Mouse (Mus musculus): ENCODE measurements at regions not wholly inside any gene's neighbourhood (a gene's known extent, or its start where the extent isn't known, plus 50 kb on each side); places are given as distances from the start of the nearest gene placed in this dataset.

DNA sequence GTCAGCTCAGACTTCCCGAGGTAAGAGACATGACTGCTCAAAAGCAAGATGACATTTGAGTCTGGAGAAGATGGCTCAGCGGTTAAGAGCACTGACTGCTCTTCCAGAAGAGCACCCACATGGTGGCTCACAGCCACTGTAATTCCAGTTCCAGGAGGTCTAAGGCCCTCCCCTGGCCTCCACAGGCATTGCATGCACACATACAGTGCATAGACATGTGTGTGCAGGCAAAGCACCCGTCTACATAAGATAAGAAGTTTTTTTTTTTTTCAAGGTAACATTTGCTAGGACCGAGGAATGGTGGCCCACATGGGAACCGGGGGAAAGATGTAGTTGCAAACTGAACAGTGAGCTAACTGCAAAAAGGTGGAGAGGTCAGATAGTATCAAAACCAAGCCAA lies 139.3 kb downstream of the Katnal1 start:
- TF ChIP-seq GATA4 (IDR thresholded peaks at IDR 0.05; ENCODE audit: insufficient replicate concordance, low read length) = no peak

DNA sequence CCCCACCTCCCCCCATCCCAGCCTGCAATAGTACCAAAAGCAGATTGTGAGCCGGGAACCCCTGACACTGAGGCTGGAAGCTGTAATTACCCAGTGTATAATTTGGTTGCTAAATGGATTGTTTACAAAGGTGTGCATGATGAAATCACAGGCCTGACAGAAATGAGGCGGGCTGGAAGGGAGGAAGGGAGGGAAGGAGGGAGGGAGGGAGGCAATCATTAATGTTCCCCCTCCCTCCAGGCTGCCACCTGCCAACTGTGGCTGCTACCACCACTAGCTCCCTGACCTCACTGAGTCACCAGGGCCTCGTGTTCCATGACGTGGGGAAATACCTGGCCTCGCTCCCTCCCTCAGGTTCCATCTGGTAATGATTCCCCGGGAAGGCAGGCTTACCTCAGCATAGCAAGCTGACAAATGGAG lies 140.0 kb downstream of the Katnal1 start:
- TF ChIP-seq GATA4 (IDR thresholded peaks at IDR 0.05; ENCODE audit: insufficient replicate concordance, low read length) = peak; percentile 33; the same call in 1 of the 2 replicates

DNA sequence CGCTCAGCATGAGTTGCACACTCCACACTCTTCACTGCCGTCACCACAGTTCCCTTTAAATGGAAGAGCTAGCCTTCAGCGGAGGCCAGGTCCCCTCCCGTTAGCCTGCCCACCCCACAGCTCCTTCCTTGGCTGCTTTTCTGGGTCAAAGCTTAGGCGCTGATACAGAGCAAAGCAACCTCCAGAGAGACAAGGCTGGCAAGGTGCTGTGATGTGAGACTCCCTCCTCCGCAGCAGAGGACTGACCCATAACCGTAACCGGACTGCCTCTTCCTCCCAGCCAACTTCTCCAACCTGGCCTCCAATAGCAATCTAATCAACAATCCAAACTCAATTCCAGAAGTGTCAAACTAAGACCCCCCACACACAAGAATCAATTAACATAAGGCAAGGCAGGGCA lies 140.4 kb downstream of the Katnal1 start:
- no peak for TF ChIP-seq GATA4 (IDR thresholded peaks at IDR 0.05; ENCODE audit: insufficient replicate concordance, low read length)

DNA sequence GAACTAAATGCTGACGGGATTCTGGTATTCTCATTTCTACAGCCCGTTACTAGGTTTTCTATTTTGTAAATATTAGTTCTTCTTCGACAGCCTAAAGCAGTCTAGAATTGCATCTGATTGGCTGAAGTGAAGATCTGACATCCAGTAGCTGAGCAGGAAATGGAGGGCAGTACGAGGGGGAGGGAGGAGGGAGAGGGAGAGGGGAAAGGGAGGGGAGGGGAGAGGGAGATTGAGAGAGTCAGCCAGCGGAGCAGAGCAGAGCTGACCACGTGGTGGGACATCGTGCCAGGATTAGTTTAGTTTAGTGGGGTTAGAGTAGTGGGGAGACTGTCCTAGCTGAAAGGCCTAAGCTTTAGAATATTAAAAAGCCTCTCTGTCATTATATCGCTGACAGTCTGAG lies 141.8 kb downstream of the Katnal1 start:
- TF ChIP-seq GATA4 (IDR thresholded peaks at IDR 0.05; ENCODE audit: insufficient replicate concordance, low read length) = no peak

DNA sequence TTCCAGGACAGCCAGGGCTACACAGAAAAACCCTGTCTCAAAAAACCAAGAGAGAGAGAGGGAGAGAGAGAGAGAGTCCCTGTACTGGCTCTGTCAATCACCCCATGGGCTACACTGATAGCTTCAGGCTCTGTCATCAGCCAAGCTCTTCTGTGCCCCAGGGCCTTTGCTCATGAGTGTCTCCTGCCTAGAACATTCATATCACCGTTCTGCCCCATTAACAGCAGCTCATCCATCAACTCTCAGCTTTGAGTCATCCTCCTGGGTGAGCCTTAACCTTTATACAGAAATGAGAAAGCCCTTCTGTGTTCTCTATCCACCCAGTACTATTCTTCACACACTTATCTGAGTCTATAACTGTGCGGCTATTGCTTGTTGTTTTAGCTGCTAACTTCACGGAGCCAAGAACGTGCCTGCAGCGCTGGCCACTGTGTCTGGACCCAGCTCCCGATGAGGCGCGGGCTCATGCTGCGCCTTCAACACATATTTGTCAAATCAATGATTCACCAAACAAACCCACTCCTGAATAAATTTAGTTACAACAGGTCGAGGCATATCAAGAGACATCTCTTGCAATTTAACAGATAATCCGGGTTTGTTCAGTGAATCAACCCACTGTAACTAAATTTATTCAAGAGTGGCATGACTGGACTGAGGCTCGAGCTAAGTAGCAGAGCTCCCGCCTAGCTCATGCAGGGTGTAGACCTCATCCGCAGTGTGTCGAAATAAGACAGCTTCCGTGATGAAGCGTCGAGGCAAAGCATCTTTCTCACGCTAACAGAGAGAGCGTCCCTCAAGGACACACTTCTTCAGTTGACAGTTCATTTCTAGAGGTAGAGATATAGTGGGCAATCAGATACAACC lies 152.1 kb downstream of the Katnal1 start:
- TF ChIP-seq GATA4 (IDR thresholded peaks at IDR 0.05; ENCODE audit: insufficient replicate concordance, low read length) = no peak

DNA sequence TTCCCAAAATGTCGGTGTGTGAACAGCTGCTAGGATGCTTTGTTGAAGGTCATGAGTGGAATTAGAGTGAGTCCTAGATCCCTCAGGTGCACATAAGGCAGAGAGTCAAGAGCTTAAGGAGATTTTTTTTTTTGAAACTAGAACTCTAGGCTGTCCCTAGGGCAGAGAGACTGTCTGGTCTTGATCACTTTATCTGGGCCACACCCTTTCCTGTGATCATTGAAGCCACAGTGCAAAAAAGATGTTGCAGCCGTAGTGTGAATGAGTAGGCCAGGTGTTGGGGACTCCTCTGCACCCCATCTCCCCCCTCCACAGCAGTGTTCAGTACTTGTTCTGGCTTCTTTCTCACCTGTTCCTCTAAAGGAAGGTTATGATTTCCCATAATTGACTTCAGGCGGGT lies 153.9 kb downstream of the Katnal1 start:
- TF ChIP-seq GATA4 (IDR thresholded peaks at IDR 0.05; ENCODE audit: insufficient replicate concordance, low read length) = no peak

DNA sequence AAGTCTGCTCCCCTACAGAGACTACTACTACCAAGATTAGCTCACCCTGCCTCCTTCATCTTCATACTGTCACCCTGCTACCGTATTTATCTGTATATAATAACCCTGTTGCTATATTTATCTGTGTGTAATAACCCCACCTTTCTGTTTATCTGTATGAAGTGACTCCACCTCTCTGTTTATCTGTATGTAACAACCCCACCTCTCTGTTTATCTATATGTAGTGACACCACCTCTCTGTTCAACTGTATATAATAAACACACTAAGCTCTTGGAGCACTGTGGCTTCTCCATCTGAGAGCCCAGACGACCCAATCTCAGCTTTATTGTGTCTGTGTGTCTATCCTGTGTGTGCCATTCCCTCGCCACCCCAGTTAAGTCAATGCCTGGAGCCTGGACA lies 154.7 kb downstream of the Katnal1 start:
- TF ChIP-seq GATA4 (IDR thresholded peaks at IDR 0.05; ENCODE audit: insufficient replicate concordance, low read length) = no peak

DNA sequence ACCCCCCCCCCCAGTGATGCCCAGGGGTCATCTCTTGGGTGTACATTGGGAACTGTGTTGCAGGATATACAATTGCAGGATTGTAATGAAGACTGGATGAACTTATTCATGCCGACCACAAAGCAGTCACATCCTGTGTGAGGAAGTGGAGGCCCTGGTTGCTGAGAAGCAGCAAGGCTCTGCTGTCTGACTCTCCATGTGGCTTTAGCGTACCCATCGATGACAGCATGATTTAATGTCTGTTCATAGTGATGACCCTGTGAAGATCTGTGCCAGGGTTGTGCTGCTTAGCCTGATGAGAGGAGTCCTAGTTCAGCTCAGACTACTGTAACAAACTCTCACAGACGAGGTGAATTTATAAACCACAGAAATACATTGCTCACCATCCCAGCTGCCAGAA lies 159.7 kb downstream of the Katnal1 start:
- TF ChIP-seq GATA4 (IDR thresholded peaks at IDR 0.05; ENCODE audit: insufficient replicate concordance, low read length) = no peak

DNA sequence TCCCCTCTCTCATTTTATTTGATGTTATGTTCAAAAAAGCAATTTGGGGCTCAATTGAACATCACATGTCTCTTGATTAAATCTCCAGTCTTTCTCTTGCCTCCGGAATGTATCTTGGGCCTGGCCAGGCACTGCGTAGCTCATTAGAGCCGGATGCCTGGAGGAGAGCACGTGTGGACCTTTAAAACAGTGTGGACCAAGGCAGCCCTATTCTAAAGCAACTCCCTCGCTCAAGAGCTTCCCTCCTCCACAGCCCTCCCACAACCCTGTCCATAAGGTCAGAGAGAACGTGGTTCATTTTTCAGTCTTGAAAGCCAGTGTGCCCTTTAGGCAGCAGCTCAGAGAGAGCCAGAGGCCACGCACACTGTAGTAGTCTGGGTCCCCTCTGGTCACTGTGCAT lies 160.8 kb downstream of the Katnal1 start:
- TF ChIP-seq GATA4 (IDR thresholded peaks at IDR 0.05; ENCODE audit: insufficient replicate concordance, low read length) = no peak

DNA sequence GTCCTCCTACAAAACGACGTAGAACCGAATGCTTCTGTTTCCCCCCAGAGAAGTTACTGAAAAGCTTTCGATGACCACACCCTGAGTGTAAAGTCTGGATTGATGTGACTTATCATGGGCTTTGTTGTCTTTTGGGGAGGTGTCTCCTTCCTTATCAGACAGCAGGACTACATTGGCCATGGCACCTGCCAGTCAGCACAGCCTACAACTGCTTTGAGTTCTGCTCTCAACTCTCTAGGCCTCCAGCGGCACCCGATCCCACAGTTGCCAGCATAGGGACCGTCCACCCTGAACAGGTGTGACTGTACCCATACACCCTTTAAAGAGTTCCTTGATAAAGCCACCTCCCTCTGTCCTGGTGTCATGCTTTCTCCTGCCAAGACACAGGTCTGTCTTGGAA lies 163.1 kb downstream of the Katnal1 start:
- no peak for TF ChIP-seq GATA4 (IDR thresholded peaks at IDR 0.05; ENCODE audit: insufficient replicate concordance, low read length)

DNA sequence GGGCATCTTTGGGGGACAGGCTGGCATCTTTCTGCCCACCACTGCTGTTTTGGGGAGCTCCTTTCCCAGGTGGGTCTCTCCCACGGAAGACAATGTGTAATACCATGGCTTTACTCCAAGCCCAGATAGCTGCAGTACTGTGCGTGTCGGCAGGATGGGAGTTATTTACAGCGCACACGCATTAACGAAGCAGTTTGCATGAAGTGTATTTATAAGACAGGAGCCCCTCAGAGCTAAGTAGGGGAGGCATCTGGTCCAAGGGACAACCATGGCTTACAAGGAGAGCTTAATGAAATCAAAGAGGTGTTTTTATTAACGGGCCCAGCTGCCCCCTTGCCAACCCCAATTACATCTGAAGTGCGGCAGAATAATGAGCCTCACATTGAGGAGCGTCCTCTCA lies 169.0 kb downstream of the Katnal1 start:
- no peak for TF ChIP-seq GATA4 (IDR thresholded peaks at IDR 0.05; ENCODE audit: insufficient replicate concordance, low read length)

DNA sequence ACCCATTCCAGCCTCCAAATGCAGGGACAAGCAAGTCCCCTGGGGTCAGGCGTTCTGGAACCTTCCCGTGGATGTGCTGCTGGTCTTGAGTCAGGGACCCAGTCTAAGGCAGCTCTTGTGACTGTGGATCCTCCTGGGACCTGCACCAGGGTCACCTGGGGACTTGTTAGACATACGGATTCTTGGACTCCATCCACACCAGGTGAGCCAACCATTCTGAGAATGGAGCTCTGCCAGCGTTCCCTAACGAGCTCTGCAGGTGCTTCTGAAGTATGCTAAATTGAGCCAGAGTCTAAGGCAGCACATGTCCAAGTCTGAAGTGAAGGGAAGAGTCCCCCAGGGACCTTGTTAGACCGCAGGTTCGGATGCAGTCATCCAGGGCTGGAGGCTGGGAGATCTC lies 170.3 kb downstream of the Katnal1 start:
- TF ChIP-seq GATA4 (IDR thresholded peaks at IDR 0.05; ENCODE audit: insufficient replicate concordance, low read length) = no peak

DNA sequence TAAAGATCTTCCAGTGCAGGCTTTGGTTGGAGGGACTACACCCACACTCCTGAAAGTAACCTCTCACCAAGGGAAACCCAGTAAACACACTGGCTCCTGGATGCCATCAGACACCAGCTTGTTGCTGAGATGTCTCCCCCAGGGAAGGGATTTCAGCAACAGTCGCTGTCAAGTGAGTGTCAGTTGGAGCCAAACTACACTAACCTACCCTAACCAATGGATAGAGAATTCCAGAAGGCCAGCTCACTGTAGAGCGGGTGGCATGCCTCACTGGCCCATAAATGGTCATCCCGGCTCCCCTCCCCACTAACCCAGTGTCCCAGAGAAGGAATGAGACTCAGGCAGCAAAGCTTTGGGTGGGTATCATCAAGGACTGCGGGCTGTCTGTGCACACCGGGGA lies 171.4 kb downstream of the Katnal1 start:
- TF ChIP-seq GATA4 (IDR thresholded peaks at IDR 0.05; ENCODE audit: insufficient replicate concordance, low read length) = no peak

DNA sequence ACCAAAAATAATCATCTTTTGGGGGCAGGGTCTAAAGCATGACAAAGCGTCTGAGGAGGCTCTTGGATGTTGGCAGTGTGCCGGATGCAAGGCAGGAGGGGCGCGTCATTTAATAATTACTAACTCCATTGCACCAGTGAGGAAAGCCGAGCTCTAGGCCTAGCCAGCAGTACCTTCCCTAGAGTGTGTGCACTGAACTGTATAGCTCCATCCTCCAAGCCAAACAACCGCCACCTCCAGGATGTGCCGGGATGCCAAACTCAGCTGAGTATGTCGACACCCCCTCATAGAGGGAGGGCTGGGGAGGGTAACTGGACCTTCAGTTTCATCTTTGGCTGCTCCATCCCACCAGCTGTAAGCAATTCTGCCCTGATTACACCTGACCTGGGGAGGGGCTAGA lies 171.9 kb downstream of the Katnal1 start:
- no peak for TF ChIP-seq GATA4 (IDR thresholded peaks at IDR 0.05; ENCODE audit: insufficient replicate concordance, low read length)

DNA sequence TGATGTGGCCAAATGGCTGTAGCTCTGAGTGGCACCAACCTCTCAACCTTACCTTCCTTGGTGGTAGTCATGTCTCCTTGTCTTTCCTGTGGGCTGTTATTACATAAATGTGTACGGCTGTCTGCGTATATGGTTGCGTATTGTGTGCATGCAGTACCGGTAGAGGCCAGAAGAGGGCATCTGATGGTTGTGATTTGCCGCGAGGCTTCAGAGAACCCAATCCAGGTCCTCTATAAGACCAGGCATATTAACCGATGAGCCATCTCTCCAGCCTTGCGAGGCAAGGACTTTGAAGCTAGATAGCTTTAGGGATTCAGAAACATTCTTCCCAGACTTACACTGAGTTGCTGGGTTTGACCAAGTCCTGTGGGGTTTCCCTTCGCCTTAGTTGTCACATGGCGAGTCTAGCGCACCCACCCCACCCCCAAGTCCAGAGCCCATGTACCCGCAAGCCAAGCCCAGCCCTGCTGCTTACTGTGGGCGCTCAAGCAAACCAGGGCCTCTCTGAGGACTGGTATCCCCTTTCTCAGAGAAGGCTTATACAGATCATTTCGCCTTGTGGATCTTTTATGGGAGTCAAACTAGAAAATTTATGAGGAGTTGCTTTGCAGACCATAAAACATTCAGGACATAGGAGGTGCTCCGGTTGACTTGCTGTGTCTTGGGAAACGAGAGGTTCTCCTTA lies 172.7 kb downstream of the Katnal1 start:
- no peak for TF ChIP-seq GATA4 (IDR thresholded peaks at IDR 0.05; ENCODE audit: insufficient replicate concordance, low read length)

DNA sequence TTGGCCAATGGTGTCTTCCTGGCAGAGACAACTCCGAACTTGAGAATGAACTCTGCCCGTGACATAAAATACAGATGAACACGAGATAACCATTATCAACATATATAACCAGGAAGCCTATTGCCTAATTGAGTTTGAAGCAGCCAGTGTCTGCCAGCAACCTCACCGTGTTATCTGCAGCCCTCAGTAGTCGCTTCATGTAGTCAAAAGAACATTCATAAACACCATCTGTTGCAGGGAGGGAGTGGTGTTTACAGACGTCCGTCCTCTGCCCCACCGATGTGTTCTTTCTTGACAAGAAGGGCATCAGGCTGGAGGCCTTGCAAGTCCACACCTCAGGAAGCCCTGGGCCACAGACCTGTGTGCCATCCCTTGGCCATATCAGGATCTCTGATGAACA lies 173.3 kb downstream of the Katnal1 start:
- TF ChIP-seq GATA4 (IDR thresholded peaks at IDR 0.05; ENCODE audit: insufficient replicate concordance, low read length) = no peak
